Mouse (Mus musculus) layer of hippocampus, adult 18-20 months (tissue): Measurements from ENCODE around the gene Flt3l. TPM values are rescaled to one million over a fixed set of nuclear protein-coding genes. Genes with fewer than 3 reads are reported as not detected.
A peak's percentile ranks its signal among the peaks of the same experiment; 100 is the strongest.
"Not testable (repeated sequence)": the region's sequence is repeated elsewhere in the genome, so short reads cannot be mapped to it uniquely, and the experiment has no call there.

ENCODE experiments used
- DNase-seq, 2 experiments: peaks; one replicate each; pipeline ENCODE4 v3.0.0; 2022; ENCODE audit warnings: low spot score in 2 of 2
- long read RNA-seq: library from polyadenylated mRNA; stranded (forward); transcript quantifications from one replicate; pipeline ENCODE4 v2.0.0, GENCODE M21; 2021
- total RNA-seq, 2 experiments: library from RNA; stranded (reverse); gene quantifications; 2 replicates each; pipeline ENCODE4 v1.2.3; 2021

Flt3l gene
- 1 to 10 TPM; 6.9 to 9.5 TPM for total RNA-seq
- long read RNA-seq, partial matches to known transcripts = 0 of 1 reads
- long read RNA-seq, other reads (novel, unspliced or antisense) = 0 of 1 reads

- peak; percentile 84 to 93 for DNase-seq
These were observed at the start of gene Flt3l, which contains the start of gene Gm45713 for GRCm38 (mm10) chr7:45135993-45136567. TSS of gene Flt3l (minus strand) at chr7:45136432. TSS of gene Gm45713 (minus strand) at chr7:45136231.

GRCm38 (mm10) chr7:45185921-45186320 is 49.7 kb upstream of the Flt3l start:
- DNase-seq = no peak

GRCm38 (mm10) chr7:45183672-45184071 is 47.4 kb upstream of the Flt3l start:
- no peak for DNase-seq

- DNase-seq = no peak
These were observed 46.4 kb upstream of the Flt3l start for GRCm38 (mm10) chr7:45182606-45183005.

- peak; percentile 86 to 91 for DNase-seq
These were observed 46.0 kb upstream of the Flt3l start for GRCm38 (mm10) chr7:45182199-45182601.

- no peak for DNase-seq
These were observed 45.3 kb upstream of the Flt3l start for GRCm38 (mm10) chr7:45181540-45181939.

GRCm38 (mm10) chr7:45180896-45181477 is 44.8 kb upstream of the Flt3l start, which contains the start of gene Pth2:
TSS of gene Pth2 (plus strand) at chr7:45180995.
- DNase-seq = no peak

- DNase-seq = no peak
These were observed 43.2 kb upstream of the Flt3l start, which contains the start of gene Gfy for GRCm38 (mm10) chr7:45179469-45179868. TSS of gene Gfy (minus strand) at chr7:45179569.

- no peak for DNase-seq
These were observed 42.3 kb upstream of the Flt3l start for GRCm38 (mm10) chr7:45178550-45178949.

GRCm38 (mm10) chr7:45176356-45176755 is 40.1 kb upstream of the Flt3l start:
- no peak for DNase-seq

- DNase-seq = no peak
These were observed 39.7 kb upstream of the Flt3l start for GRCm38 (mm10) chr7:45175929-45176328.

- no peak for DNase-seq
These were observed 39.2 kb upstream of the Flt3l start for GRCm38 (mm10) chr7:45175398-45175797.

- DNase-seq = no peak
These were observed 38.5 kb upstream of the Flt3l start for GRCm38 (mm10) chr7:45174567-45175280.

GRCm38 (mm10) chr7:45173772-45174171 is 37.5 kb upstream of the Flt3l start:
- DNase-seq = not testable (repeated sequence)

- DNase-seq = peak in 1 of 2 experiments; percentile 53
These were observed 36.7 kb upstream of the Flt3l start for GRCm38 (mm10) chr7:45172974-45173373.

- peak in 1 of 2 experiments; percentile 78 for DNase-seq
These were observed 33.3 kb upstream of the Flt3l start for GRCm38 (mm10) chr7:45169495-45169894.

GRCm38 (mm10) chr7:45168656-45169055 is 32.4 kb upstream of the Flt3l start:
- DNase-seq = peak in 1 of 2 experiments; percentile 22

GRCm38 (mm10) chr7:45167761-45168445 is 31.7 kb upstream of the Flt3l start:
- DNase-seq = peak; percentile 77 to 84

GRCm38 (mm10) chr7:45166950-45167401 is 30.7 kb upstream of the Flt3l start:
- DNase-seq = peak in 1 of 2 experiments; percentile 82

- no peak for DNase-seq
These were observed 29.5 kb upstream of the Flt3l start for GRCm38 (mm10) chr7:45165701-45166100.

- DNase-seq = peak in 1 of 2 experiments; percentile 30
These were observed 28.6 kb upstream of the Flt3l start for GRCm38 (mm10) chr7:45164833-45165232.
